Mouse (Mus musculus) layer of hippocampus, postnatal 25 days (tissue): ENCODE results near the gene Gpr33. TPM values are rescaled to one million over a fixed set of nuclear protein-coding genes. Genes with fewer than 3 reads are reported as not detected.

Source experiments
- DNase-seq, 2 experiments: peaks; one replicate each; pipeline ENCODE4 v3.0.0; 2022; ENCODE audit warnings: mixed read lengths in 2 of 2, low spot score in 1 of 2; ENCODE audit errors: extremely low spot score in 1 of 2
- total RNA-seq, 2 experiments: library from RNA; stranded (reverse); gene quantifications; 2 replicates each; pipeline ENCODE4 v1.2.3; 2021

Gene Gpr33
- total RNA-seq = not detected

DNA sequence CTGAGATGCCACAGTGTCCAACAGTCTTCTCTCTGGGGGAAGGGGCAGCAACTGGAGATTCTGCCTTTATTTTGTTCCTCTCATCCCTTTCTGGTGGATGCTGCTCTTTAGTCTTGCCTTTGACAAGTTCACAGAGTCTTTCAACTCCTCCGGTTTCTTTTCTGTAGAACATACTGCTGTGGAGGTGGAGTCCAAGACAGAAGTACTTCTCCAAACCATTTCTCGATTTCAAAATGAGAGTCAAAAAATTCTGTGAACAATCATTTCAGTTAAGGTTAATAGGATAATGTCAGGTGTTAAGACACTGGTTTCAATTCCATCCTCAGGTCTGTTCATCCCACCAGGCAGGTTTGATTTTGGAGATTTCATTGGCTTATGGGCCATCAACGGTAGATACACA is at the start of gene Gpr33:
TSS of gene Gpr33 (minus strand) at position 101 of the 400 bp plus-strand sequence.
- DNase-seq = no peak

- DNase-seq = no peak
Observed at GRCm38 (mm10) chr12:52049324-52049723, 21.5 kb upstream of the Gpr33 start.

- no peak for DNase-seq
Observed at GRCm38 (mm10) chr12:52046371-52046770, 18.5 kb upstream of the Gpr33 start.

DNA sequence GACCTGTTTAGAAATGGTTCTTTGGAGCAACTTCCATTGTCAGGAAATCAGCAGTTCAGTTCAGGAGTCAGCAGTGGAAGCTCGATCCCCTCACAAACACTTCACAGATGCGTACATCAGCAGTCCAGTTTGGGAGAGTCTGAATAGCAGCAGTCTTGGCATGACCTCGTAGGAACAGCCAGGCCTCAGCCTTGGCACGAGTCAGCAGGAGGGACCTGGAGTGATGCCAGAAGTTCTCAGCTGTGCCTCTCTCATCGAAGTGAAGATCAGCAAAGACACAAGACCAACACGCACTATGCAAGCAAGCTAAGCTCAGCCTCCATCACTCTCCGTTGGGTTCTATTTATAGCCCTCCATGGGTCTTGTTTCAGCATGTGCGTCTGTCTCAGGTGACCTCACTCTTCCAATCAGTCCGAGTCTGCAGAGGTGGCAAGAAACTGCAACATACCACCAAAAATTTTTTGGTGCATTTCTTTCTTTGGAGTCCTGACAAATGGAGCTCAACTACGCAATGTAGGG is 15.0 kb upstream of the Gpr33 start:
- no peak for DNase-seq

GRCm38 (mm10) chr12:52038352-52038751 is 10.5 kb upstream of the Gpr33 start:
- DNase-seq = no peak

- DNase-seq = no peak
Observed at GRCm38 (mm10) chr12:52034956-52035355, 7.1 kb upstream of the Gpr33 start.

DNA sequence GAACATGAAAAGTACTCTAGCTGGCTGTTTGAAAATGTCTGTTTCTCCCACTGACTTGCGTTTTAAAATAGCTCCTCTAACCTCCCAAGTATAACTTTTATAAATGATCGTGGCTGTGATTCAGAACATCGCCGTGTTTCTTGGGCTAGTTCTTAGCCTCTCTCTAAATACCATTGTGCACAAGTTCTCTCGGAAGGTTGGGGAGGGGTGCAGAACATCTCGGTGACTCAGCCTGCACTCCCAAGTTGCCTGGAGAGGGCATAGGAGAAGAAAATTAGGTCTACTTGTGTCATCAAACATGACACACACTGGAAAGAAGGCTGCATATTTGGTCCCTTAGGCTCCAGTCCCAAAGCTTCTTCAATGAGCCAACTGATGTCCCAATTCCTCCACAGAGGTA is 4.4 kb upstream of the Gpr33 start:
- DNase-seq = no peak

- DNase-seq = no peak
Observed at GRCm38 (mm10) chr12:52014494-52015029, 13.3 kb downstream of the Gpr33 start.

- DNase-seq = no peak
Observed at GRCm38 (mm10) chr12:52014044-52014443, 13.8 kb downstream of the Gpr33 start.

GRCm38 (mm10) chr12:52013274-52013673 is 14.6 kb downstream of the Gpr33 start:
- DNase-seq = no peak

- DNase-seq = no peak
Observed at GRCm38 (mm10) chr12:52012159-52012558, 15.7 kb downstream of the Gpr33 start.

- no peak for DNase-seq
Observed at GRCm38 (mm10) chr12:52010630-52010961, 17.3 kb downstream of the Gpr33 start.

- DNase-seq = no peak
Observed at GRCm38 (mm10) chr12:52009928-52010629, 17.8 kb downstream of the Gpr33 start.

GRCm38 (mm10) chr12:52006633-52006994 is 21.2 kb downstream of the Gpr33 start:
- DNase-seq = no peak

- peak; percentile 93 to 97 for DNase-seq
Observed at GRCm38 (mm10) chr12:52005877-52006632, 21.8 kb downstream of the Gpr33 start, which contains the start of gene Dtd2. Gene Dtd2 (minus strand): TSS chr12:52006501.

- DNase-seq = no peak
Observed at GRCm38 (mm10) chr12:52002746-52003145, 25.1 kb downstream of the Gpr33 start.

DNA sequence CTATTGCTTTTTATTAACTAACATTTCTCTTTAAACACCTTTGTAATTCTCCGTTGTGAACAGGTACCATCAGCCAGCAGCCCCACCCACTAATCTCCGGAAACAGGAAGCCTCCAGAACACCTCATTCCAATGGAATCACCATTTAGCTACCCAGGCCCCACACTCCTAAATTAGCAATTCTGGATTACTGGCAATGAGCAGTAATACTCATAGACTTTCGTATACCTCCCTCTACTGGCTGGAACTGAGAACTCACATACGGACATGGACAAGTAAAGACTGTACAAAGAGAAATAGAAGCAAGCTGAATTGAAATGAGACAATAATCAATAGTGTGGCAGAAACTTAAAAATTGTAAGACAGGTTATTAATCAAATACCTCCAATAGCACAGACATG is 26.3 kb downstream of the Gpr33 start:
- peak in 1 of 2 experiments; percentile 51 for DNase-seq

- DNase-seq = no peak
Observed at GRCm38 (mm10) chr12:51998366-51998932, 29.4 kb downstream of the Gpr33 start.

- DNase-seq = no peak
Observed at GRCm38 (mm10) chr12:51995738-51996536, 31.9 kb downstream of the Gpr33 start.

- no peak for DNase-seq
Observed at GRCm38 (mm10) chr12:51990629-51991028, 37.2 kb downstream of the Gpr33 start.
